8 mouse cellular contexts compared by ENCODE assay signal in genomic region chr6:71804061-71804829, GRCm38 (mm10). TPM values are rescaled to one million over a fixed set of nuclear protein-coding genes. Genes with fewer than 3 reads are reported as not detected.
A peak's percentile ranks its signal among the peaks of the same experiment; 100 is the strongest.
DNase-seq lines count a peak whose midpoint lies in the region; ATAC-seq and TF ChIP-seq lines count a peak whose summit lies in the region.

No protein-coding gene starts in this region.

- no peak overlapping the region for H3K4me3 ChIP-seq in forebrain, embryonic 13.5 days
- H3K4me3 ChIP-seq in liver, postnatal 0 days (ENCODE audit: low read depth, low read length) = no peak overlapping the region
- no peak overlapping the region for H3K4me3 ChIP-seq in neural tube, embryonic 14.5 days (ENCODE audit: low read depth, low read length)

- H3K27me3 ChIP-seq in forebrain, embryonic 13.5 days = no peaks in the 10 kb centered on the region
- no peaks in the 10 kb centered on the region for H3K27me3 ChIP-seq in liver, postnatal 0 days (ENCODE audit: insufficient read depth, low read length)
- no peaks in the 10 kb centered on the region for H3K27me3 ChIP-seq in neural tube, embryonic 14.5 days (ENCODE audit: control insufficient read depth, insufficient read depth, low read length)

- peak; percentile 54 for DNase-seq in MEL-GATA-1-ER (ENCODE audit: extremely low read depth, low read depth)
- DNase-seq in c-Kit-positive CD71-positive TER-119-positive erythroid progenitor cells, embryonic 14.5 days (ENCODE audit: low spot score) = peak; percentile 80
- peak; percentile 21 for DNase-seq in heart, postnatal 25 days (ENCODE audit: low spot score)
- DNase-seq in large intestine, adult 2 months (ENCODE audit: low read depth, low spot score) = peak; percentile 27
- DNase-seq in liver, postnatal 0 days = peak; percentile 72
- DNase-seq in thymus, postnatal 25 days = peak; percentile 69

- intact Hi-C loops in heart, postnatal 25 days (cut with DNase I) = loop anchor here (2.0 to 10.0 kb wide), 4 partner anchors 172 to 637 kb away; partner anchors contain the start of genes Kdm3a and Rnf103

- peak overlapping the region; percentile 70 for H3K27ac ChIP-seq in forebrain, embryonic 13.5 days
- no peak overlapping the region for H3K27ac ChIP-seq in liver, postnatal 0 days (ENCODE audit: low read depth)
- no peak overlapping the region for H3K27ac ChIP-seq in neural tube, embryonic 14.5 days (ENCODE audit: low read depth, low read length)

- peak overlapping the region; percentile 43; the same call in 1 of the 2 replicates for H3K9ac ChIP-seq in forebrain, embryonic 13.5 days
- no peak overlapping the region for H3K9ac ChIP-seq in liver, postnatal 0 days (replicated peaks)
- H3K9ac ChIP-seq in neural tube, embryonic 14.5 days (replicated peaks; ENCODE audit: low read depth, low read length) = no peak overlapping the region

- TF ChIP-seq CTCF in liver, postnatal 0 days (IDR thresholded peaks at IDR 0.05; ENCODE audit: low read depth) = peak; percentile 98

- H3K4me1 ChIP-seq in forebrain, embryonic 13.5 days = peaks cover 4% of the 10 kb centered on the region; the same call in 1 of the 2 replicates
- 0 out of 2 replicates have a peak, but pooled peaks cover 4% of the 10 kb centered on the region for H3K4me1 ChIP-seq in liver, postnatal 0 days (ENCODE audit: insufficient read depth)
- no peaks in the 10 kb centered on the region for H3K4me1 ChIP-seq in neural tube, embryonic 14.5 days (ENCODE audit: control insufficient read depth, insufficient read depth, low read length)

- H3K4me2 ChIP-seq in forebrain, embryonic 13.5 days = no peak overlapping the region
- no peak overlapping the region for H3K4me2 ChIP-seq in liver, postnatal 0 days (ENCODE audit: low read depth, low read length)
- H3K4me2 ChIP-seq in neural tube, embryonic 14.5 days (ENCODE audit: low read depth, low read length) = no peak overlapping the region

- peaks cover 30% of the 10 kb centered on the region for H3K36me3 ChIP-seq in forebrain, embryonic 13.5 days (ENCODE audit: poor library complexity, severe bottlenecking)
- no peaks in the 10 kb centered on the region for H3K36me3 ChIP-seq in liver, postnatal 0 days (replicated peaks; ENCODE audit: insufficient read depth, low read length)
- peaks cover 16% of the 10 kb centered on the region for H3K36me3 ChIP-seq in neural tube, embryonic 14.5 days (ENCODE audit: control insufficient read depth, insufficient read depth, low read length)

- no peaks in the 10 kb centered on the region for H3K9me3 ChIP-seq in forebrain, embryonic 13.5 days (replicated peaks)
- H3K9me3 ChIP-seq in liver, postnatal 0 days (ENCODE audit: low read length) = no peaks in the 10 kb centered on the region
- H3K9me3 ChIP-seq in neural tube, embryonic 14.5 days (ENCODE audit: control insufficient read depth, low read length) = no peaks in the 10 kb centered on the region

- WGBS in forebrain, embryonic 13.5 days = 29% methylated on average over 12 of the region's 12 CpGs
- 16% methylated on average over 12 of the region's 12 CpGs for WGBS in large intestine, adult 2 months
- 17% methylated on average over 12 of the region's 12 CpGs for WGBS in liver, postnatal 0 days (ENCODE audit: insufficient replicate concordance)
- WGBS in neural tube, embryonic 14.5 days = 28% methylated on average over 12 of the region's 12 CpGs

- no peak for TF ChIP-seq EP300 in liver, postnatal 0 days (IDR thresholded peaks at IDR 0.05; ENCODE audit: low read depth)

- peak; percentile 94 for ATAC-seq in forebrain, embryonic 13.5 days
- ATAC-seq in liver, postnatal 0 days = peak; percentile 72
- ATAC-seq in neural tube, embryonic 14.5 days (ENCODE audit: low read depth) = peak; percentile 93

RNA-seq across cellular contexts. Expression of gene Mrpl35, which starts 22.5 kb away (rescaled TPM):
- 55.7 and 58.1 TPM in 2 replicates for polyA plus RNA-seq in forebrain, embryonic 13.5 days (2015; fragmentation: Nextera tagmentation; extraction: Ambion mirVana)
- total RNA-seq in heart, postnatal 25 days (2021) = 10 to 100 TPM; 54.6 to 58.2 TPM
- polyA plus RNA-seq in large intestine, adult 2 months (2012; rRNA removed) = 9.7 and 10.3 TPM in 2 replicates
- 57.3 and 59.4 TPM in 2 replicates for polyA plus RNA-seq in liver, postnatal 0 days (2015; fragmentation: Nextera tagmentation; extraction: Ambion mirVana)
- 46.2 and 48.5 TPM in 2 replicates for polyA plus RNA-seq in neural tube, embryonic 14.5 days (2014; fragmentation: Nextera tagmentation; extraction: Ambion mirVana)

RNA-seq across cellular contexts. Expression of gene Immt, which starts 26.9 kb away (rescaled TPM):
- polyA plus RNA-seq in forebrain, embryonic 13.5 days (2015; fragmentation: Nextera tagmentation; extraction: Ambion mirVana) = 166 and 172 TPM in 2 replicates
- total RNA-seq in heart, postnatal 25 days (2021) = 100 to 1,000 TPM; 613 to 617 TPM
- 70.6 and 78.4 TPM in 2 replicates for polyA plus RNA-seq in large intestine, adult 2 months (2012; rRNA removed)
- 82.5 and 88.1 TPM in 2 replicates for polyA plus RNA-seq in liver, postnatal 0 days (2015; fragmentation: Nextera tagmentation; extraction: Ambion mirVana)
- polyA plus RNA-seq in neural tube, embryonic 14.5 days (2014; fragmentation: Nextera tagmentation; extraction: Ambion mirVana) = 175 and 179 TPM in 2 replicates

Comparison
In these comparisons a context has a peak if more than half of its experiments do, and no peak if none do; other contexts are left out.
1. DNase-seq: peak in every context shown above with its lines; median percentile 80 in c-Kit-positive CD71-positive TER-119-positive erythroid progenitor cells, embryonic 14.5 days; 72 in liver, postnatal 0 days; 69 in thymus, postnatal 25 days; 54 in MEL-GATA-1-ER; 27 in large intestine, adult 2 months; 21 in heart, postnatal 25 days.